Mouse (Mus musculus): ENCODE measurements around the gene Ube2l3.
"Not testable (repeated sequence)": the region's sequence is repeated elsewhere in the genome, so short reads cannot be mapped to it uniquely, and the experiment has no call there.

The Ube2l3 gene

DNA sequence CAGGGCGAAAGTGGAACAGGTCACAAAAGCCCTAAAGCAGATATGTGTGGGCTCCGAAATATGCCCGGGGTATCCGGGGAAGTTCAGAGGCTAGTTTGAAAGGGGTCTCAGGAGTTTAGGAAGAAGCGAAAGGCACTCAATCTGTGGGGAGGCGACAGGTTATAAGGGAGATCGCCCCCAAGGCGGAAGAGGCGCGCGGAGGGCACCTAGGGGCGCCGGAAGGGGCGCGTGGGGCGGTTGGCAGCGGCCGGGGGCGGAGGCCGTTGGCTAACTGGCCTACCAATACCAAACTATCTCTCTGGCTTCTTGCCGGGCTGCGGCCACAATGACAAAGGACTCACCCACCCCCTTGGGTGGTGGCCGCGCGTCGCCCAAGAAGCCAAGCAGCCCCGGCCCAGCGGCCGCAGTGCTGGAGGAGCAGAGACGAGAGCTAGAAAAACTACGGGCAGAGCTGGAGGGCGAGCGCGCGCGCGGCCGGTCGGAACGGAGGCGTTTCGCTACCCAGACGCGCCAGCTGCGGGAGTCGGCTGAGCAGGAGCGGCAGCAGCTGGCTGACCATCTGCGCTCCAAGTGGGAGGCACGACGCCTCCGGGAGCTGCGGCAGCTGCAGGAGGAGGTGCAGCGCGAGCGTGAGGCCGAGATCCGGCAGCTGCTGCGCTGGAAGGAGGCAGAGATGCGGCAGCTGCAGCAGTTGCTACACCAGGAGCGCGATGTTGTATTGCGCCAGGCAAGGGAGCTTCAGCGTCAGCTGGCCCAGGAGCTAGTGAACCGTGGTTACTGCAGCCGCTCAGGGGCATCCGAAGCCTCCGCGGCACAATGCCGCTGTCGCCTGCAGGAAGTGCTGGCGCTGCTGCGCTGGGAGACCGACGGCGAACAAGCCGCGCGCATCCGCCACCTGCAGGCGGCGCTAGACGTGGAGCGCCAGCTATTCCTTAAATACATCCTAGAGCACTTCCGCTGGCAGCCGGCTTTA, 6.2 kb upstream of the Ube2l3 start, which contains the start of gene Rimbp3:
Rimbp3 (plus strand) TSS at position 215 of the 973 bp plus-strand sequence.
- no peak for DNase-seq (ENCODE audit: low read depth, low spot score)

DNA sequence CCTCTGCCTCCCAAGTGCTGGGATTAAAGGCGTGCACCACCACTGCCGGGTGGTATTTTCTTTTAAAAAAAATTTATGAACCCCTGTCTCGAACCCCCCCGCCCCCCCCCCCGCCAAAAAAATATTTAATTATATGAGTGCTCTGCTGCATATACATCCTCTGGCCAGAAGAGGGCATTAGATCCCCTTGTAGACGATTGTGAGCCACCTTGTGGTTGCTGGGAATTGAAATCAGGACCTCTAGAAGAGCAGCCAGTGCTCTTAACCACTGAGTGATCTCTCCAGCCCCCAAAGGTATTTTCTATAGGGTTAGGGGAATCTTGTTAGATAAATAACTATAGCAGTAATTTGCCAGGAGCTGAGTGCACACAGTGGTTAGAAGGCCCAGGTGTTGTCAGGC, 2.5 kb upstream of the Ube2l3 start:
- no peak for DNase-seq (ENCODE audit: low read depth, low spot score)

DNA sequence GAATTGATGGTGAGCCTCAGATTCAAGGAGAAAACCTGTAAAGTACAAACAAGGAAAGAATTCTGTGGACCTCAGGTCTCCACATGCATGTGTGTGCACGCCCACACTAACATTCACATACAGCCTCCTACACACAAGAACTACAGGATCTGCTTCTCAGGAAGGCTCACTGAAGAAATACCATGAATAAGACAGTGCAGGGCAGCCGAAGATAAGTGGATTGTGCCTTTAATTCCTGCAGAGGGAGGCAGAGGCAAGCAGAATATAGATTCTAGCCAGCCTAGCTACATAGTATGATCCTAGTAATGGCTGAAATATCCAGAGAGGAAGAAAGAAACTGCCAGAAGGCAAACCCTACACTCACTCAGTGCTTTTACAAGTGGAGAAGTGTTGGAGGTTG, 472 bp downstream of the Ube2l3 start:
- DNase-seq (ENCODE audit: low read depth, low spot score): no peak

DNA sequence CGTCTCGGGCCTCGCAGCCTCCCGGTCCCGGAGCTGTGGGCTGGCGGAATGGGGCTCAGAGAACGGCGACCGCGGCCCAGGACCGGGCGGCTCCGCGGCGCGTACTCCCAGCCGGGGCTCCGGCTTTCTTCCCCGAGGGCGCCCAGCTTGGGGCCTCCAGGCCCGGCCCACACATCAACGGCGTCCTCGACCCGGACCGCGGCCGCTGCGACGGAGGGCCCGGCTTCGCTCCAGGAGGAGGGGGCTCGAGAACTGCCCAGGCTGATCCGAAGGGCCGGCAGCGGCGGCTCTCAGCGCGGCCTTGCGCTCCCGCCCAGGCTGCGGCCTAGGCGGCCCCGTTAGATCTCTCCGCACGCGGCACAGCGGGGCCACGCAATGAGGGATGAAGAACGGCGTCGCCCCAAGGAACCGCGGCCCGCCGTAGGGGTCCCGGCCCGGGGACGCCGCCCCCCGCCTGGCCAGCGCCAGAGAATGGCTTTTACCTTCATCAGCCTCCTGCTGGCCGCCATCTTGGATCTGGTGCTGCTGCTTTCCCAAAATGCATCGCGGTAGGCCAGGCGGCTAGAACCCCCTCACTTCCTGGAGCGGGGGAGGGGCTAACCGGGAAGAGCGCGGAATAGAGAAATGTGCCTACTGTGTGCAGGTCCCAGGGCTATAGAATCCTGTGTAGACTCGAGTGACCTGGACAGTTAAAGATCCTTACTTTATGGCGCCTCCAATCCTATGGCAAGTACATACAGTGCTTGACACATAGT, 1.3 kb downstream of the Ube2l3 start:
- peak; percentile 70 for DNase-seq (ENCODE audit: low read depth, low spot score)

DNA sequence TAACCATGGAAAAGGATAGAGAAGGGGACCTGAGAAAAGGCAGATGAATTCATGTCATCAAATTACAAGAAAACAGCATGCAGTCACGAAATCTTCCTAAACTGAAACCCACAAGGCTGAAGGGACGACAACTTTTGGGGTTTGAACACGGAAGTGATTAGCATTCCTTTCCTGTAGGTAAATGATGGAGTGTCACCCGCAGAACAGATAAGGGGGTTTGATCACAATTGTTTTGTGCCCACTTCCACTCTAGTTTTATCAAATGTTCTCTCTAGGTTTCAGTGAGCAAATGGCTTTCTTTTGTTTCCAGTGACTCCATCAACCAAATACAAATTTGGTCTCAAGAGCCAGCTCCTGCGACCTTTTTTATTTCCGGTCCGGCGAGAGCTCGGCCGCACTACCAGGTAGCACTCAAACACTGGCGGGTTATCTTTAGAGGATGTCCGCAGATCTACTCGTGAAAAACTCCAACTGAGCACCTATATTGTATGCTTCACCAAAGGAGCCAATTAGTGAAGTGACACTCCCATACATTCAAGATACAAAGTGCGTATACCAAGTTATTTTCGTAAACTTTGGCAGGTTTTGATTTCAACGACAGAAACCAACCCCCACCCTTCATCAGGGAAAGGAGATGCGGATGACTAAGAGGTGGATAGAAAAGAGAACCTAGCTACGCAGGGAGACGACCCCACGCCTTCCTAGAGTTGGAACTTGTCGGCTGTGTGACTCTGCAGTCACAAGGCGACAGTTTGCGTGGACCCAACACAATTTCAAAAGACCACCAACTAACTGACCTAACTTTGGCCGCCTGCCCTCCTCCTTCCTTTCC, 2.1 kb downstream of the Ube2l3 start:
- DNase-seq (ENCODE audit: low read depth, low spot score): no peak

DNA sequence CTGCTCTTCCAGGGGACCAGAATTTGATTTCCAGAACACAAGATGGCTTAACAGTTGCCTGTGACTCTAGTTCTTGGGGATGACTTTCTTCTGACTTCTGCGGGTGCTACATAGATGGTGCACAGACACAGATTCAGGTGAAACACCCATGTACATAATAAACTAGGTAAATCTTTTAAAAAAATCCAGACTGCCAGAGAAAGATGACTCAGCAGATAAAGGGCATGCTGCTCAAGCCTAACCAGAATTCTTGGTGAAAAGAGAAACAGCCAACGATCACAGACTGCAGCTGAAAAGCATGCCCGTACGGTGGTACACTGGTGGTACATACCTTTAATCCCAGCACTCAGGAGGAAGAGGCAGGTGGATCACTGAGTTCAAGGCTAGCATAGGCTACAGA, 8.6 kb downstream of the Ube2l3 start:
- no peak for DNase-seq (ENCODE audit: low read depth, low spot score)

DNA sequence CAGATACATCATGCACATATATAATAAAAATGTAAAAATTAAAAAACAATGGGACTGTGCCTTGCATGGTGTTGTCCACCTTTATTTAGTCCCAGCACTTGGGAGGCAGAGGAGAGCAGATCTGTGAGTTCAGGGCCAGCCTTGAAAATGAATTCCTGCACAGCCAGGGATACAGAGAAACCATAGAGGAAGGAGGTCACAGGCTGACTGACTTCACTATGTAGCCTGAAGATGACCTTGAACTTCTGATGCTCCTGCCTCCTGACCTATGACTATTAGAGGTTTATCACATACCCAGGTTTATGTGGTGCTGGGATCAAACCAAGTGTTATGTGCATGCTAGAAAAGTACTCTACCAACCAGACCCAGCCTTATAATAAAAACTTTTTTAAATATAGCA, 17.0 kb downstream of the Ube2l3 start:
- DNase-seq (ENCODE audit: low read depth, low spot score): no peak

DNA sequence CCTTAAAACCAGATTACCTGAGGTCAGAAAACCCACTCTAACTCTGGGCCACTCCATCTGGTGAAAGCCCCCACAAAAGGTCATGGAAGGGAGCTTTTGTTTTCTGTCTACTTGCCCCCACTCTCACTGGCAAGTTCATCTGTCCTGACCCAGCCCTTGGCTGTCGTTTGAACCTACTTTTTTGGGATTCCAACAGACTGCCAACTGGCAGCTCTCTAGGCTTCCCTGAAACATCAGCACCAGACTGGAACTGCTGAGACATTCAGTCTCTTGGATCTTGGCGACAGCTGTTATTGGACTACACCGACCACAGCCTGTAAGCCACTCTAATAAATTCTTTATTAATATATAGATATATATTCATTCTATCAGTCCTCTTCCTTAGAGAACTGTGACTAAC, 19.4 kb downstream of the Ube2l3 start:
- DNase-seq (ENCODE audit: low read depth, low spot score): no peak

DNA sequence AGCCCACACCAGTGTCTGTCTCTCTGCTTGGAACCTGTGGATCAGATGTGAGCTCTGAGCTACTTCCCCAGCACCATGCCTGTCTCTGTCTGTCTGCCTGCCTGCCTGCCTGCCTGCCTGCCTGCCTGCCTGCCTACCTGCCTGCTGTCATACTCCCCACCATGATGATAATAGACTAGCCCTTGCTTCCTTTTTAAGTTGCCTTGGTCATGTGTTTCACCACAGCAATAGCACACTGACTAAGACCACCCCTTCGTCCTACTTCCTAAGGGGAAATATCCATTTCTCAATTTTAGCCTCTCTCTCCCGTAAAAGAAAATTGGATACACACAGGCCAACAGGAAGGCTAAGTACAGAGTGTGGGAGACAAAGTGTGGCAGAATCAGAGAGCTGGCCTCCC, 20.3 kb downstream of the Ube2l3 start:
- DNase-seq (ENCODE audit: low read depth, low spot score): no peak

DNA sequence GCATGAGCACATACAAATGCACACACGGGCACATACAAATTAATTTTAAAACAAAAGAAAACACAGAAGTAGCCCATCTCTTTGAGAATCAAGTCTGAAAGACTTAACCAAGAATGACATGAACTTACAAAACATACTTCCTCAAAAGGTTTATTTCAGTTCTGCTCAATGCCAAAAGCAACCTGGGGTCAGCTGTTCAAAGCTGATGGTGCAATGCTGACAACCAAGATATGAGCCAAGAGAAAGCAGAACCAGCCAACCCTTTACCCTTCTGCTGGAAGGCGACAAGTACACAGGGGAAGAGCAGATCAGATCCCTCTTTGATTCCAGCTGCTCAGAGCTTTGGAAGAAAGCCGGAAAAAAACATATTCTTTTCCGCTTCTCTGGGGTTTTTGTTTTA, 21.1 kb downstream of the Ube2l3 start:
- no peak for DNase-seq (ENCODE audit: low read depth, low spot score)

DNA sequence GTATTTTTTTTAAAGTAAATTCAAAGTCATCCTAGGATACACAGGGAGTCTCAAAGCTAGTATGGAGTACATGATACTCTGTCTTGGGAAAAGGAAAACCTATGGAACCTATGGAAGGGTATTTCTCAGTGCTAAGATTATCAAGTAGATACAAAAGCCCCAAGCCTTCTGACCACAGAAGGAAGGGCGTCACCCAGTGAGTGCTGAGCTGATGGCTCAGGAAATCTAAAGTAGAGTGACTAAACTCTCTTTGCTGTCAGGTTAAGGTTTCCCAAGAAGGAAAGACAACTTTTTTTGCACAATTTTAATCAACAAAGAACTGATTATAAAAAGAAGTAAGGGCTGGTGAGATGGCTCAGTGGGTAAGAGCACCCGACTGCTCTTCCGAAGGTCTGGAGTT, 22.7 kb downstream of the Ube2l3 start:
- no peak for DNase-seq (ENCODE audit: low read depth, low spot score)

DNA sequence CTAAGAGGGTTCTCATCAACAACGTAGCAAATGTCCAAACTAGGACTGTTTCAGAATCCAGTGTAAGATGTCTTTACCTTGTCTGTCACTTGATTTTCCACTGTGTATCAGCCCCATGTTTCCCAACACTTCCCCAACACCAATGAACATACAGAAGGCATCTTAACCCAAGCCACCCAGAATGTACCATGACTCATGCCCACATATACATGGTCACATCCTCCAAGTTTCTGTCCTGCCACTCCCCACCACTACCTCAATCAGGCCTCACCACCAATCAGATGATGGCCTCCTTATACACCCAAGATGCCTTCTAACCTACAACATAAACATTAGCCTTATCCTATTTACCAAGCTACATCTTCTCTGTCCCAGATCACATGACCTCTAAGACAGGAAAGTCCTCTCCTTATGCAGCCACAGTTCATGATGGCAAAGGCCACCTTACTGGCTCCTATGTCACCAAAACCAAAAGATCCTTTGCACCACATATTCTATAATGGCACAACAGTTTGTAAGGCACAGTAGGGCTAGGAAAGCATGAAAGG, 24.8 kb downstream of the Ube2l3 start:
- DNase-seq (ENCODE audit: low read depth, low spot score): no peak

DNA sequence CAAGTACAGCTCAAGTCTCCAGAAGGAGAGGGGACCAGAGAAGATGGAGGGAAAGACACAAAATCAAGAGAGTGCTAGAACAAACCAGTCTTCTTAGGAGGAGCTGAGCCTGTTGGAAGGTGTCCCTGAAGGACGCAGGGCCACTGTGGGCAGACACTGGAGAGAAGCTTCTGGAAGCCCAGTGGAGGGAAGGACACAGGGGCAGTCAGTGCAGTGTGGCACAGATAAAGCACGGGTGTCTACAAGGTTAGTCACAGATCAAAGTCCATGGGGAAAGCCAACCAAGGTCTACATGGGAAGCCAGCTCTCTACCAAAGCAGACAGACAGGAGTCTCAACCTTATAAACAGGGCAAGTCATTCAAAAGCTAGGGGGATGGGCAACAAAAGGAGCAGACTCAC, 26.7 kb downstream of the Ube2l3 start:
- DNase-seq (ENCODE audit: low read depth, low spot score): no peak

DNA sequence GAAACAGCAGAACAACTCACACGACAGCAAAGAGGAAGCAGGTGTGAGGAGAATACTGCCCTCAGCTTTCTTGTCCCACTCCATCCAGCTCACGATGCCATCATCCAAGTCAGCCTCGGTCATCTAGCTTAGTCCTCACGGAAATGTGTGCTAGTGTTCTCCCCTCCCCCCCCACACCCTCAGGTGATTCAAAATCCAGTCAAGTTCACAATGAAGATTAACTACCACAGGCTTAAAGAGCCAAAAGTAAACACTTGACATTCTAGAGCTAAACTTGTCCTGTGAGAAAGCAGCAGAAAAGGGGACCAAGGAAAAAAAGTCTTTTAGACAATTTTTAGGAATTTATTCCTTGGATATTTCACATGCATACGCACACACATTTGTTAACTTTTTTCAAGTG, 34.4 kb downstream of the Ube2l3 start:
- DNase-seq (ENCODE audit: low read depth, low spot score): no peak

DNA sequence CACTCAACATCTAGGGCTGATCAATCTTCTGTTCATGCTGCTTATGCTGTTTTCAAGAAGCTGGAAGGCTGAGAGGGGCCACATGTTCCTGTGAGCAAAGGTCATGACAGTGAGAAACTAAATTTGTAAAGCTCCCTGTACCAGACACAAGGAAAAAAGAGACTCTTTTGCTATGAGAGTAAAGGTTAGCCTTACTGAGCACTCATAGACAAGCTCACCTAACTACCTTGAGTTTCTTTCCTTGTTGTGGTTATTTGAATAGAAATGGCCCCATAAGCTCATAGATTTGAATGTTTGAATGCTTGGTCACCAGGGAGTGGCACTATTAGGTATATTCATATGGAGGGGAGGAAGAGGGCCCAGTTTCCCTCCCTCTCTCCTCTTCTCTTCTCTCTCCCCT, 35.3 kb downstream of the Ube2l3 start:
- no peak for DNase-seq (ENCODE audit: low read depth, low spot score)

DNA sequence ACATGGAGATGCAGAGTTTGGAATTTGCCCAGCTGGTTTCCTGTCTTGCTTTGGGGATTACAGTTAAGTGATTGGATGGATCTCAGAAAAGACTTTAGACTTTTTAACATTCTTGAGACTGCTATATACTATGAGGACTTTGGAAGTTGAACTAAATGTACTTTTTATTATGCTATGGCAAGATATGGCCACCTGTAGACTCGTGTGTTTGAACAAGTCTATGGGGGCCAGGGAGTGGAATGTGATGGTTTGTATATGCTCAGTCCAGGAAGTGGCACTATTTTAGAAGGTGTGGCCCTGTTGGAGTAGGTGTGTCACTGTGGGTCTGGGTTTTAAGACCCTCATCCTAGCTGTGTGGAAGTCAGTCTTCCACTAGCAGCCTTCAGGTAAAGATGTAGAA, 37.0 kb downstream of the Ube2l3 start:
- DNase-seq (ENCODE audit: low read depth, low spot score): not testable (repeated sequence)

DNA sequence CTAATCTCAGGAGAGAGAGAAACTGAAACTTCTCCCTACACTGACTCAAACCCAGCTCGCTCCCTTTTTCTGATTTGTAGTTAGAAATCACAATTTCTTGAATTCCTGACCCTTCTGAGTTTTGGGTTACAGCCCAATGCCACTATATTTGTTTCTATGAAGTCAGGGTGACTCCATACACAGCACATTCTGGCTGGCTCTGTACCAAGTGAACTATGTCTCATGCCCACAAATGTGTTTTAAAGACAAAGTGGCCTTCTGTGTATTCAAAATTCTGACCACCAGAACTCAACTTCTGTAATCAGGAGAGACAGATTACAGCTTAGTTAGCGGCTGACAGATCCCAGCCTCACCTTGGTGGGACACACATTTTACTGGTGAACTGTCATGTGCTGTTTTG, 48.1 kb downstream of the Ube2l3 start:
- DNase-seq (ENCODE audit: low read depth, low spot score): no peak

DNA sequence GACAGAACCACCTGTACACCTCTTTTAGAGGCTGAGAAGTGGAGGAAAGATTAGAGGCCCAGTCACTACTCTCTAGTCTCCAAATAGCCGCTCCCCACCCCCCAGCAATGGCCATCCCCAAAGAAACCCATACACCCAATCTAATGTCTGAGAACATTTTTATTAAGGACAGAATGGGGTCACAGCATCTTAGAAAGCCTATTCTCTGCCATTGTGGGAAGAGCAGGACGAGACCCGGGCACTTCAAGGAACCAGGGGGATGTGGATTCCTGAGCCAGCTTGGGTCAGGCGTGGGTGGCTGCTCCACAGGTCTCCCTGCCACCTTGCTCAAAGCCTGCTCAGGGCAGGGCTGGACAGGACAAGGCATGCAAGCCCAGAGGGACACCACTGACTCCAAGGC, 50.6 kb downstream of the Ube2l3 start:
- DNase-seq (ENCODE audit: low read depth, low spot score): no peak

DNA sequence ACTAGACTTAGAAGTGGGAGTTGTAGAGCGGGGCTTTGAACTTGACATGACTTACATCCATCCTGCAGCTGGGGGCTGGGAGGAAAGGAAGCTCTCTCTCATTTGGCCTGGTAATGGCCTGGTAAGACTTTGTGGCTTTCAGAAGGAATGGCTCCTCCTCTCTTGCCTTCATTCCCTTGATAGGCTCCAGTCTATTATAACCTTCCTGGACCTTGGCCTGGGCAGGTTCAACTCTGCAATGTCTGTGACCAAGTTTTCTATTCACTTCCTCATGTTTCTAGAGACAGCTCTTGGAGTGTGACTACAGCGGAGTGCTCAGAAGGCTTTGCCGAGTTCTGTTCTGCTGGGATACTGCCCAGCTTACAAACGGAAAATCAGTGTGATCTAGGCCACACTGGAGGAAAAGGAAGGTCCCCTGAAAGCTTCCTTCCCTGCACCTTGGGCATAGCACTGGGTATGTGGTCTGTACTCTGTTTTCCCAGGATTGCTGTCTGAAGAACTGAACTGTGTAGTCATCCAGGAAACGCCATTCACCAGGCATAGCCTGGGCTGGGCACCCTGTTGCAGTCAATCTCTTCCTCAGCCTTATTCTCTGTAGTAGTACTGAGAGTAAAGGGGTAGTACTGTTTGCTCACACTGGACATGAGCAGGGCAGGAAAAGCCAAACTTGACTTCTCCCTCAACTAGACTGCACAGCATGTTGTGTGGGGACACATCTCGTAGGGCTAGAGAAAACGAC, 51.8 kb downstream of the Ube2l3 start:
- no peak for DNase-seq (ENCODE audit: low read depth, low spot score)

DNA sequence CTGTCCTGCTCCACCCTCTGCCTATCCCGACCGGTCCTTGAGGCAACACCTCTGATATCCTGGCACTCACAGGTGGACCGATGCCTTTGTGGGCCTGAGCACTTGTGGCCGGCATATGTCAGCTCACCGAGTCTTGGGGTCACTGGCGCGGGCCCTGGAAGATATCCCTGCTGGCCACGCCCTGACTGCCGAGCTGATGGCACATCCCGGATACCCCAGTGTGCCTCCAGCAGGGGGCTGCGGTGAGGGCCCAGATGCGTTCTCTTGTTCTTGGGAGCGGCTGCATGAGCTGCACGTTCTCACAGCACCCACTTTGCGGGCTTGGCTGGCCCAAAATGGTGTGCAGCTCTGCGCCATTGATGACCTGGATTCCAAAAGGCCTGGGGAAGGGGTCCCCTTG, 54.4 kb downstream of the Ube2l3 start:
- no peak for DNase-seq (ENCODE audit: low read depth, low spot score)

DNA sequence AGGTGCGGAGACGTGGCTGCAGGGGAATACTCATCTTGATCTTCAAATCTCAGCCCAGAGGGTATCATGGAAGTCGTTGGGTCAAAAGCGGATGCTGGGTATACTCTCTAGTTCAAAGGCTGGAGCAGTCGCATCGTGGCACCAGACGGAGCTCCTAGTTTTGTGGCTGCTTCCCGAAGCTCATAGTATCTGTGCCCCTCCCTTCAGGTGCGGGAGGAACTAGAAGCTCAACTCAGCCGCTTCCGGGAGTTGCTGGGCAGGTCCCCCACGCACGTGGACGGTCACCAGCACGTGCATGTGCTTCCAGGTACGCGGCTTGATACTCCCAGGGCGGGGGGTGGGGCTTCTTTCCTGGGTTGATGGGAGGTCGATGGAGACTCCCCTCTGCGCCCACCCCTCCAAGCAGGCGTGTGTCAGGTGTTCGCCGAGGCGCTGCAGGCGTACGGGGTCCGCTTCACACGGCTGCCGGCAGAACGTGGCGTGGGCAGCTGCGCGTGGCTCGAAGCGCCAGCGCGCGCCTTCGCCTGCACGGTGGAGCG, 55.0 kb downstream of the Ube2l3 start:
- DNase-seq (ENCODE audit: low read depth, low spot score): no peak
